Mouse (Mus musculus): Measurements from ENCODE around the gene Kcnip3. TPM values are rescaled to one million over a fixed set of nuclear protein-coding genes. Genes with fewer than 3 reads are reported as not detected.

Kcnip3 gene
- polyA plus RNA-seq, 1 experiment from 2014 or later = 1.2 TPM

DNA sequence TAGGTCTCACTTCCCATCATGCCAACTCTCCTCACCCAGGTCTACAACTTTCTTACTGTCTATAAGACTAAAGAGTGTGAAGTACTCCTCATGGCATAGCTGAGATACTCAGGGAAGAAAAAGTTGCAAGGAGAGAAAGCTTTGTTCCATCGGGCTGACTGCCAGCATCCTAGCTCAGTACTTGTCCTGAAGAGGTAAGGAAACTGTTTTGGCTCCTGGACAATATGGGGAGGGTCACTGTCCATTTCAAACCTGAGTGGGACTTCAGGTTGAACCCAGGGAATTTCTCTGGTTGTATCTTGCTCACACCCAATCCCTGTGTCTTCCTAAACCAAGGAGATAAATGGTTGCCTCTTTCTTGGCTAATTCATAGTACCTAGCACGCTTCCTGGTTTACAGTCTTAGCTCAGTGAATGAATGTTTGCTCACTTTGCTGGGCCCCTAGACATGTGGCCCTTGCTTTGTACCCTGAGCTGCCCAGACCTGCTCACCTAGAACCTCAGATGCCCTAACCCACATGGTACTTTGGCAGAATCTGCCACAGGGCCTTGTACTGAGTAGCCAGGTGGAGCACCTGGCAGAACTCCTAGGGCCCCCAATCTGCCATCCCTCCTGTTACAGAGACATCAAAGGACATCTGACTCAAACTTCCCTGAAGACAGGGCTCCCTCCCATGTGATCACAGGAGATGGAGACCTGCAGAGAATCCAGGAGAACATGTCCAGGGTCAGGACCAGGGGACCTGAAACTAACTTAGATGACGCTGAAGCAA is 3.3 kb upstream of the Kcnip3 start:
- Histone ChIP-seq H3K36me3 (ENCODE audit: control insufficient read depth, insufficient read depth, low read length) (no peaks in the 10 kb centered on the region), H3K4me1 (ENCODE audit: control insufficient read depth in 2 of 2, insufficient read depth in 2 of 2, low read length in 2 of 2) (peaks cover 3 to 7% of the 10 kb centered on the region in 2 experiments; a peak in 3 of 4 replicates), H3K9ac (ENCODE audit: low read length) (no peak overlapping the region), H3K4me3 (ENCODE audit: control insufficient read depth in 1 of 2, insufficient read depth in 1 of 2, low read depth in 1 of 2, low read length in 2 of 2) (no peak overlapping the region), H3K27ac (replicated peaks in 1 of 2; ENCODE audit: control insufficient read depth in 1 of 2, insufficient read depth in 1 of 2, low read depth in 2 of 2, low read length in 2 of 2) (no peak overlapping the region), H3K4me2 (ENCODE audit: low read length) (no peak overlapping the region), H3K27me3 (ENCODE audit: control insufficient read depth, insufficient read depth, low read length) (0 out of 2 replicates have a peak, but pooled peaks cover 7% of the 10 kb centered on the region), H3K9me3 (ENCODE audit: control insufficient read depth, low read length) (no peaks in the 10 kb centered on the region)
- WGBS = 63% methylated on average over 3 of the region's 3 CpGs
- ATAC-seq (ENCODE audit: insufficient number of reproducible peaks, insufficient read depth, low FRiP score, low read depth) = no peak

DNA sequence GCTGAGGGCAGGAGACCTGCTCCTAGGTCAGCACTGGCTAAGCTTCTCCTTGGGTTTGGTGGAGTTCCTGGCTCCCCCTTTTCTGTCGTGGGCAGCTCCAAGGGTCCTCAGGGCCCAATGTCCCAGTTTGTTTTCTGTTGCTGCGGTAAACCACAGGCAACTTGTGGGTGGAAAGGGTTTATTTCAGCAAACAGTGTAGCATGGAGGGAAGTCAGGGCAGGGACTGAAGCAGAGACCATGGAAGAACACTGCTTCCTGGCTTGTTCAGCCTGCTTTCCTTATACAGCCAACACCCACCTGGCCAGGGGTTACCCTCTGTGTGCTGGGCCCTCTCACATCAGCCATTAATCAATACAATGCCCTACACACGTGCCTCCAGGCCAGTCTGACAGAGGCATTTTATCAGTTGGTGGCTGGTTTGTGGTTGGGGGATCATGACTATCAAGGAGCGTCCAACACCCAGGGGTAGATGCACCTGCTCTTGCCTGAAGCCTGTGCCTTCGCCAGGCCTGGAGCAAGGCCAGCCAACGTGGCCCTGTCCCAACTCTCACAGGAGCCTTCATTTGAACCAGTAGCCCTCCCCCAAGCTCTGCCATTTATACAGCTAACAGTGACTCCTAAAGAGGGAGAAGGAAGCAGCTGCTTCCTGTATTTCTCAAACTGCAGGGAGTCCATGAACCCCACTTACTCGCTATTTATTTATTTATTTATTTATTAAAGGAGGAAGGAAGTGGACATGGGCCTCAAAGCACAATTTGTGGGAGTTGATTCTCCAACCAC is 2.2 kb upstream of the Kcnip3 start:
- WGBS = 45% methylated on average over 7 of the region's 7 CpGs
- no peak for ATAC-seq (ENCODE audit: insufficient number of reproducible peaks, insufficient read depth, low FRiP score, low read depth)
- no peak overlapping the region for H3K27ac ChIP-seq (replicated peaks in 1 of 2; ENCODE audit: control insufficient read depth in 1 of 2, insufficient read depth in 1 of 2, low read depth in 2 of 2, low read length in 2 of 2)

DNA sequence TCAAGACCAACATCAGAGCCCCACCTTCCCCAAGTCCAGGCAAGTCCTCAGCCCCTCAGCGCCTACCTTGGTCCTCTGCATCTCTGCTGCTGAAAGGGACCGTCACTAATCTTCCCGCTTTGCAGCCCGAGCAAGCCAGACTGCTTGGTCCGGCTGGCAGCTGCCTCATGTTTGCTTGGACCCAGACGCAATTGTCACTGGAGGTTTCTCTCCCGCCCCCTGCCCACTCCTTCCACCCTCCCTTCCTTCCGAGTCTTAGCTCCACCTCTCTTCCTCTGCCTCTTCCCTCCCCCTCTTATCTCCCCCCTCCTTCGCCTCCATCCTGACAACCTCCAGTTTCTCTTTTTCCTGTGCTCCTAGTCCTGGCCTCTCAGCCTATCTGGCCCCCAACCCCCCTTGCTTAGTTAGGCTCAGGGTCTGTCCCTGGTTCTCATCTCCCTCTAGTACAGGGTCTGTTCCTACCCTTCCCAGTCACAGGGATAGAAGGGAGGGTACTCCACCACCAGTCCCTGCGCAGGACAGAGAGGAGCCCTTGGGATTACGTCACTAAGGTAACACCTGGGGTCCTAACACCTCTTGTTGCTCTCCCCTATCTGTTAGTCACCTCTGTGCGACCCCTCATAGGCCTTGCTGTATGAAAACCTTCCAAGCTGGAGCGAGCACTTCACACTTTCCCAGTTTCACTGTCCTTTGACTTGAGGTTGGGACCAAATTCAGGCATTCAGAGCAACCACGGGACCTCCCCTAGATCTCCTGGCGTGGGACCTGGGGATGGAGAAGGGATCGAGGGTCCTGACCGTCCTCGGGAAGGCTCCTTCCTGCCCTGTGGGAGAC is 505 bp downstream of the Kcnip3 start:
- no peak overlapping the region for H3K27ac ChIP-seq (replicated peaks in 1 of 2; ENCODE audit: control insufficient read depth in 1 of 2, insufficient read depth in 1 of 2, low read depth in 2 of 2, low read length in 2 of 2)
- ATAC-seq (ENCODE audit: insufficient number of reproducible peaks, insufficient read depth, low FRiP score, low read depth) = no peak
- H3K9me3 ChIP-seq (ENCODE audit: control insufficient read depth, low read length) = no peaks in the 10 kb centered on the region
- H3K27me3 ChIP-seq (ENCODE audit: control insufficient read depth, insufficient read depth, low read length) = 0 out of 2 replicates have a peak, but pooled peaks cover 7% of the 10 kb centered on the region
- peak overlapping the region; percentile 13 to 14; a peak in 3 of 4 replicates for H3K4me3 ChIP-seq (ENCODE audit: control insufficient read depth in 1 of 2, insufficient read depth in 1 of 2, low read depth in 1 of 2, low read length in 2 of 2)
- no peak overlapping the region for H3K9ac ChIP-seq (ENCODE audit: low read length)
- H3K36me3 ChIP-seq (ENCODE audit: control insufficient read depth, insufficient read depth, low read length) = no peaks in the 10 kb centered on the region
- H3K4me2 ChIP-seq (ENCODE audit: low read length) = peak overlapping the region; percentile 38
- peaks cover 3 to 7% of the 10 kb centered on the region in 2 experiments; a peak in 3 of 4 replicates for H3K4me1 ChIP-seq (ENCODE audit: control insufficient read depth in 2 of 2, insufficient read depth in 2 of 2, low read length in 2 of 2)
- 1% methylated on average over 18 of the region's 18 CpGs for WGBS

More for the DNA sequence above, 2.2 kb upstream of the Kcnip3 start:
- H3K36me3 ChIP-seq (ENCODE audit: control insufficient read depth, insufficient read depth, low read length) = no peaks in the 10 kb centered on the region
- no peak overlapping the region for H3K9ac ChIP-seq (ENCODE audit: low read length)
- no peaks in the 10 kb centered on the region for H3K9me3 ChIP-seq (ENCODE audit: control insufficient read depth, low read length)
- H3K4me2 ChIP-seq (ENCODE audit: low read length) = no peak overlapping the region
- H3K4me1 ChIP-seq (ENCODE audit: control insufficient read depth in 2 of 2, insufficient read depth in 2 of 2, low read length in 2 of 2) = peaks cover 3 to 7% of the 10 kb centered on the region in 2 experiments; a peak in 3 of 4 replicates
- 0 out of 2 replicates have a peak, but pooled peaks cover 7% of the 10 kb centered on the region for H3K27me3 ChIP-seq (ENCODE audit: control insufficient read depth, insufficient read depth, low read length)
- no peak overlapping the region for H3K4me3 ChIP-seq (ENCODE audit: control insufficient read depth in 1 of 2, insufficient read depth in 1 of 2, low read depth in 1 of 2, low read length in 2 of 2)

DNA sequence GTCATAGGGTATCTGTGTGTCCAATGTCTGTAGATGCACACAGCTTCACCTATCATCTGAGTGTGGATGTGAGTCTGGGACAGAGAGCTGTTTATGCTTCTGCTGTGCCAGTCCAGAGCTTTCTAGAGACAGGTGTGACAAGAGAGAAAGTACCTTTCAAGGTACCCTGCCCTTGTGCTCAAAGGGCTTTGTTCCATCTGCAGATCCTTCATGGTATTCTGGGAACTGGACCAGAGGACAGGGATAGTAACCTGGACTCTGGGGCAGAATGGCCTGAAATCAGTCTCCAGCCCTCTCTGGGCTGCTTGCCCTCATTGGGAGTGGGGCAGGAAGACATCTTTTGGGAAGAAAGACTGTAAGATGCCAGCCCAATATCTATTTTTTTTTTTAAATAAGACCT is 1.8 kb downstream of the Kcnip3 start:
- Histone ChIP-seq H3K4me3 (ENCODE audit: control insufficient read depth in 1 of 2, insufficient read depth in 1 of 2, low read depth in 1 of 2, low read length in 2 of 2) (no peak overlapping the region), H3K4me1 (ENCODE audit: control insufficient read depth in 2 of 2, insufficient read depth in 2 of 2, low read length in 2 of 2) (peaks cover 3 to 7% of the 10 kb centered on the region in 2 experiments; a peak in 3 of 4 replicates), H3K27me3 (ENCODE audit: control insufficient read depth, insufficient read depth, low read length) (0 out of 2 replicates have a peak, but pooled peaks cover 7% of the 10 kb centered on the region), H3K27ac (replicated peaks in 1 of 2; ENCODE audit: control insufficient read depth in 1 of 2, insufficient read depth in 1 of 2, low read depth in 2 of 2, low read length in 2 of 2) (no peak overlapping the region), H3K4me2 (ENCODE audit: low read length) (no peak overlapping the region), H3K9me3 (ENCODE audit: control insufficient read depth, low read length) (no peaks in the 10 kb centered on the region), H3K9ac (ENCODE audit: low read length) (no peak overlapping the region), H3K36me3 (ENCODE audit: control insufficient read depth, insufficient read depth, low read length) (no peaks in the 10 kb centered on the region)
- ATAC-seq (ENCODE audit: insufficient number of reproducible peaks, insufficient read depth, low FRiP score, low read depth) = no peak

DNA sequence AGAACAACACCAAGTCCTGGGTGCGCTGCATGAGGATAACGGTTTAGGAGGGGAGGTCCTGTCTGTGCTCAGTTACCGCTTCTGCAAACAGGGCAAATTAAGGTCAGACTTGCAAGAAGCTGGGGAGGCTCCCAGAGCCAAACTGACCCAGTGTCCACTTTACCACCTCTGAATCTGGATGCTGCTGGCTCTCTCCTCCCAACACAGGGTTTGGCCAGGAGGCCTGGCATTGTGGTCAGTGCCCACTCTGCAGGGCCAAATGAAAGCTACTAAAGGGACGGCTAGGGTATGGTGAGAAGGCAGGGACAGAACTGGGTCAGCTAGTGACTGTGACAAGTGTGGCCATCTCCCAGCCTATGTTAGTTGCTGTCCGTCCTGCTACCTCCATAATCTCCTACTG is 2.6 kb downstream of the Kcnip3 start:
- H3K9ac ChIP-seq (ENCODE audit: low read length) = no peak overlapping the region
- no peaks in the 10 kb centered on the region for H3K9me3 ChIP-seq (ENCODE audit: control insufficient read depth, low read length)
- no peak for ATAC-seq (ENCODE audit: insufficient number of reproducible peaks, insufficient read depth, low FRiP score, low read depth)
- WGBS = 72% methylated on average over 5 of the region's 5 CpGs
- no peak overlapping the region for H3K27ac ChIP-seq (replicated peaks in 1 of 2; ENCODE audit: control insufficient read depth in 1 of 2, insufficient read depth in 1 of 2, low read depth in 2 of 2, low read length in 2 of 2)
- H3K4me2 ChIP-seq (ENCODE audit: low read length) = no peak overlapping the region
- H3K36me3 ChIP-seq (ENCODE audit: control insufficient read depth, insufficient read depth, low read length) = no peaks in the 10 kb centered on the region
- H3K4me1 ChIP-seq (ENCODE audit: control insufficient read depth in 2 of 2, insufficient read depth in 2 of 2, low read length in 2 of 2) = peaks cover 3 to 7% of the 10 kb centered on the region in 2 experiments; a peak in 3 of 4 replicates
- 0 out of 2 replicates have a peak, but pooled peaks cover 7% of the 10 kb centered on the region for H3K27me3 ChIP-seq (ENCODE audit: control insufficient read depth, insufficient read depth, low read length)
- no peak overlapping the region for H3K4me3 ChIP-seq (ENCODE audit: control insufficient read depth in 1 of 2, insufficient read depth in 1 of 2, low read depth in 1 of 2, low read length in 2 of 2)

DNA sequence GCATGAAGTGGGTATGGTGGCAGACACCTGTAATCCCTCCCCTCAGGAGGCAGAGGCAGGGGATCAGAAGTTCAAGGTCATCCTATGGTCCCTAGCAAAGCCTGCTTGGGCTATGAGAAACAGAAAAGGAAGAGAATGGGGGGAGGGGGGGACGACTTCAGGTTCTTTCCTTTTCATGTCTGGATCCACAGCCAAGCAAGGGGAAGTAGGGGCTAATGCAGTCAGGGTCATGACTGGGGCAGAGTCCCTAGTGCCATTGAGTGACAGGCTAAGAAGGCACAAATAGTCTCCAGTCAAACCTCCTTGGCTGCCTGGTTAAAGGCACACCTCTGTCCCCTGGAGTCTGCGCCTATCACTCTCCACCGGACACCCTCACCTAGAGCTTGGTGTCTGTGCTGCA is 3.1 kb downstream of the Kcnip3 start:
- Histone ChIP-seq H3K27ac (replicated peaks in 1 of 2; ENCODE audit: control insufficient read depth in 1 of 2, insufficient read depth in 1 of 2, low read depth in 2 of 2, low read length in 2 of 2) (no peak overlapping the region), H3K9me3 (ENCODE audit: control insufficient read depth, low read length) (no peaks in the 10 kb centered on the region), H3K9ac (ENCODE audit: low read length) (no peak overlapping the region), H3K4me3 (ENCODE audit: control insufficient read depth in 1 of 2, insufficient read depth in 1 of 2, low read depth in 1 of 2, low read length in 2 of 2) (no peak overlapping the region), H3K27me3 (ENCODE audit: control insufficient read depth, insufficient read depth, low read length) (0 out of 2 replicates have a peak, but pooled peaks cover 7% of the 10 kb centered on the region), H3K4me2 (ENCODE audit: low read length) (no peak overlapping the region), H3K4me1 (ENCODE audit: control insufficient read depth in 2 of 2, insufficient read depth in 2 of 2, low read length in 2 of 2) (peaks cover 3 to 7% of the 10 kb centered on the region in 2 experiments; a peak in 3 of 4 replicates), H3K36me3 (ENCODE audit: control insufficient read depth, insufficient read depth, low read length) (no peaks in the 10 kb centered on the region)
- ATAC-seq (ENCODE audit: insufficient number of reproducible peaks, insufficient read depth, low FRiP score, low read depth) = no peak
- WGBS = 53% methylated on average over 3 of the region's 3 CpGs

DNA sequence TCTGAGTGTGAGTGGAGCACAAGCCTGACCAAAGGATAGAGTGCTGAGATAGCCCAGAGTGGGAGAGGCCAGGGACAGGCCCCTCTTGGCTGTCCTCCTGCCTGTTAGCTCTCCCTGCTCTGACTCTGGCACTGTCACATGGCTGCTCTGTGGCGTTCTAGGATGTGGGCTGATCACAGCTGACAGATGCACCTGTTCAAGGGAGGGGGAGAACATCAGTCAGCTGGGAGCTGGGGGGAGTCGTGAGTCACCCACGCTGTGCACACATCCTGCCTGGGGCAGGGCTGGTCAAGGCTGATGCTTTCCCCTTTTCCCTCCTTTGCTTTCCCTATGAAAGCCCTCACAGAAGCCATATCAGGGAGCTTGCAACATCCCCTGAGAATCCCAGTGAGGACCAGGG is 3.6 kb downstream of the Kcnip3 start:
- ATAC-seq (ENCODE audit: insufficient number of reproducible peaks, insufficient read depth, low FRiP score, low read depth) = no peak
- H3K9ac ChIP-seq (ENCODE audit: low read length) = no peak overlapping the region

More for the DNA sequence above, 3.6 kb downstream of the Kcnip3 start:
- H3K4me1 ChIP-seq (ENCODE audit: control insufficient read depth in 2 of 2, insufficient read depth in 2 of 2, low read length in 2 of 2) = peaks cover 3 to 7% of the 10 kb centered on the region in 2 experiments; a peak in 3 of 4 replicates
- H3K4me2 ChIP-seq (ENCODE audit: low read length) = no peak overlapping the region
- no peaks in the 10 kb centered on the region for H3K36me3 ChIP-seq (ENCODE audit: control insufficient read depth, insufficient read depth, low read length)
- 0 out of 2 replicates have a peak, but pooled peaks cover 7% of the 10 kb centered on the region for H3K27me3 ChIP-seq (ENCODE audit: control insufficient read depth, insufficient read depth, low read length)
- WGBS = 33% methylated on average over 3 of the region's 3 CpGs
- H3K27ac ChIP-seq (replicated peaks in 1 of 2; ENCODE audit: control insufficient read depth in 1 of 2, insufficient read depth in 1 of 2, low read depth in 2 of 2, low read length in 2 of 2) = no peak overlapping the region
- H3K9me3 ChIP-seq (ENCODE audit: control insufficient read depth, low read length) = no peaks in the 10 kb centered on the region
- no peak overlapping the region for H3K4me3 ChIP-seq (ENCODE audit: control insufficient read depth in 1 of 2, insufficient read depth in 1 of 2, low read depth in 1 of 2, low read length in 2 of 2)

Data from heart, embryonic 14.5 days (tissue).